Mouse (Mus musculus): Measurements from ENCODE around the gene Zglp1. TPM values are rescaled to one million over a fixed set of nuclear protein-coding genes. Genes with fewer than 3 reads are reported as not detected.

Gene Zglp1
- polyA plus RNA-seq, 1 experiment from 2014 or later: not detected

- Histone ChIP-seq H3K4me3 (peak overlapping the region; percentile 53), H3K9ac (0 out of 2 replicates have a peak overlapping the region, but pooled peaks have one; percentile 61), H3K27me3 (peaks cover 97% of the 10 kb centered on the region), H3K4me1 (peaks cover 67% of the 10 kb centered on the region), H3K27ac (no peak overlapping the region), H3K9me3 (no peaks in the 10 kb centered on the region), H3K36me3 (no peaks in the 10 kb centered on the region), H3K4me2 (peak overlapping the region; percentile 99)
- WGBS: under 1% methylated on average over 7 of the region's 7 CpGs
- no peak for ATAC-seq (ENCODE audit: insufficient number of reproducible peaks, insufficient read depth, low FRiP score, low TSS enrichment, low read depth)
These were observed 34.4 kb downstream of the Zglp1 start for GRCm38 (mm10) chr9:21032491-21032890.

GRCm38 (mm10) chr9:21031896-21032351 is 35.0 kb downstream of the Zglp1 start, which contains the start of gene Icam5:
TSS of gene Icam5 (plus strand) at chr9:21032073.
- no peak within 1 kb of the TSS for H3K27ac ChIP-seq
- H3K9ac ChIP-seq: peak within 1 kb of the TSS; percentile 61
- ATAC-seq (ENCODE audit: insufficient number of reproducible peaks, insufficient read depth, low FRiP score, low TSS enrichment, low read depth): no peak
- peaks cover 61% of the 10 kb centered on the region for H3K4me1 ChIP-seq
- H3K27me3 ChIP-seq: peaks cover 96% of the 10 kb centered on the region
- peak within 1 kb of the TSS; percentile 53 for H3K4me3 ChIP-seq
- WGBS: under 1% methylated on average over 35 of the region's 35 CpGs
- peak within 1 kb of the TSS; percentile 99 for H3K4me2 ChIP-seq
- no peaks in the 10 kb centered on the region for H3K36me3 ChIP-seq
- H3K9me3 ChIP-seq: no peaks in the 10 kb centered on the region

- Histone ChIP-seq H3K4me1 (peaks cover 56% of the 10 kb centered on the region), H3K4me3 (peak overlapping the region; percentile 53), H3K27me3 (peaks cover 96% of the 10 kb centered on the region), H3K9ac (peak overlapping the region; percentile 61), H3K36me3 (no peaks in the 10 kb centered on the region), H3K4me2 (peak overlapping the region; percentile 99), H3K9me3 (no peaks in the 10 kb centered on the region), H3K27ac (no peak overlapping the region)
- WGBS: under 1% methylated on average over 36 of the region's 36 CpGs
- peak; percentile 23; the same call in 1 of the 2 replicates for ATAC-seq (ENCODE audit: insufficient number of reproducible peaks, insufficient read depth, low FRiP score, low TSS enrichment, low read depth)
These were observed 35.5 kb downstream of the Zglp1 start for GRCm38 (mm10) chr9:21031251-21031895.

- Histone ChIP-seq H3K4me2 (peak overlapping the region; percentile 99), H3K27ac (no peak overlapping the region), H3K27me3 (peaks cover 90% of the 10 kb centered on the region), H3K9ac (peak overlapping the region; percentile 61), H3K36me3 (no peaks in the 10 kb centered on the region), H3K4me3 (peak overlapping the region; percentile 53), H3K4me1 (peaks cover 51% of the 10 kb centered on the region), H3K9me3 (no peaks in the 10 kb centered on the region)
- no peak for ATAC-seq (ENCODE audit: insufficient number of reproducible peaks, insufficient read depth, low FRiP score, low TSS enrichment, low read depth)
- WGBS: 0% methylated on average over 13 of the region's 13 CpGs
These were observed 36.1 kb downstream of the Zglp1 start for GRCm38 (mm10) chr9:21030781-21031250.

- peaks cover 51% of the 10 kb centered on the region for H3K4me1 ChIP-seq
- peak overlapping the region; percentile 53; the same call in 1 of the 2 replicates for H3K4me3 ChIP-seq
- ATAC-seq (ENCODE audit: insufficient number of reproducible peaks, insufficient read depth, low FRiP score, low TSS enrichment, low read depth): no peak
- WGBS: 25% methylated on average over 22 of the region's 22 CpGs
- no peak overlapping the region for H3K9ac ChIP-seq
- H3K4me2 ChIP-seq: peak overlapping the region; percentile 99
- H3K27ac ChIP-seq: no peak overlapping the region
- no peaks in the 10 kb centered on the region for H3K9me3 ChIP-seq
- no peaks in the 10 kb centered on the region for H3K36me3 ChIP-seq
- H3K27me3 ChIP-seq: peaks cover 83% of the 10 kb centered on the region
These were observed 36.8 kb downstream of the Zglp1 start for GRCm38 (mm10) chr9:21030055-21030600.

DNA sequence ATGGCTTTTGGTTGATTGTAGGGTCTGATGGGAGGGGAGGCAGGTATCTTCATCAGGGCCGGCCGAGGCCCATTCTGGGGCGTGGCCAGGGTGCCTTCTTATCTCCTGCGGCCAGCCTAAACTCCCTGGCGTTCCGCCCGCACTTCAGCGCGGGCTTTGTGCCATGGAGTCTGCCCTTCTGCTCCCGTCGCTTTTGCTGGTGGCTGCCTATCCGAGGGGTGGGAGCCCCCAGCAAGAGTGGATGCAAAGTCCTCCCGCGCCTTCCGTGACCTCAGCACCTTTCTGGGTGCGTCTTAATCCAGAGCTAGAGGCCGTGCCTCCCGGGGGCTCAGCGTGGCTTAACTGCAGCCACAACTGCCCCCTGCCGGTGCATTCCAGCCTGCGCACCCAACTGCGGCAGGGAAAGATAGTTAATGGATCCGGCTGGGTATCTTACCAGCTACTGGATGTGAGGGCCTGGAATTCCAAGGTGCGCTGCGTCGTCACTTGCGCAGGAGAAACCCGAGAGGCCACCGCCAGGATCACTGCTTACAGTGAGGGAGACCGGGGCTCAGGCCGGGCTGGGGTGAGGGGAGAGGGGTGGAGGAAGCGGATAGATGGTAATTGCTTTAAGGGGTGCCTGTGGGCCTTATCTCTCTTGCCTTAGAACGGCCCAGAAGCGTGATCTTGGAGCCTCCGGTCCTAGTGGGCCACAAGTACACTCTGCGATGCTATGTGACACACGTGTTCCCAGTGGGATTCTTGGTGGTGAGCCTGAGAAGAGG is 37.4 kb downstream of the Zglp1 start, which contains the start of gene Icam4:
Gene Icam4 (plus strand): TSS at position 83 of the 764 bp plus-strand sequence.
- Histone ChIP-seq H3K4me3 (peak within 1 kb of the TSS; percentile 53), H3K4me2 (peak within 1 kb of the TSS; percentile 99), H3K36me3 (no peaks in the 10 kb centered on the region), H3K27me3 (peaks cover 77% of the 10 kb centered on the region), H3K9ac (peak within 1 kb of the TSS; percentile 57), H3K4me1 (peaks cover 48% of the 10 kb centered on the region), H3K27ac (no peak within 1 kb of the TSS), H3K9me3 (no peaks in the 10 kb centered on the region)
- no peak for ATAC-seq (ENCODE audit: insufficient number of reproducible peaks, insufficient read depth, low FRiP score, low TSS enrichment, low read depth)
- 2% methylated on average over 37 of the region's 37 CpGs for WGBS

DNA sequence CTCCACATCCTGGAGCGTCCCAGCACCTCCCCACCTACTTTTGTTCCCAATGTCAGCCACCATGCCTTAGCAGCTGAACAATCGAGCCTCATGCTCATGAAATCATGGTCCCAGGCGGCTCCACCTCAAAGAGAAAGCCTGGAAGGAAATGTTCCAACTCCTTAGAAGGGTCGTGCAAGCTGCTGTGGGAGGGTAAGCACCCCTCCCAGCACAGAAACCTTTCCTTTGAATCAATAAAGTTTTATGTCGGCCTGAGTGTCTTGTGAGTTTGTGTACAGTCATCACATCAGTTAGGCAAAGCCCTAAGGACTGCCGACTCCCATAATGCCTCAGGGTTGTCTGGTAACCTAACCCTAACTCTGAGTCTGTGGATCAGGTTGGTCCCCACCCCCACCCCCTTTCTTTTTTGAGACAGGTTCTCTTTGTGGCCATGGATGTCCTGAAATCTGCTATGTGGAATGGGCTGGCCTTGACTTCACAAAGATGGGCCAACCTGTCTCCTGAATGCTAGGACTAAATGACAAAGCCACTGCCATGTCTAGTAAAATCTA is 38.3 kb downstream of the Zglp1 start:
- Histone ChIP-seq H3K4me1 (peaks cover 46% of the 10 kb centered on the region), H3K4me3 (no peak overlapping the region), H3K4me2 (no peak overlapping the region), H3K9me3 (no peaks in the 10 kb centered on the region), H3K27me3 (peaks cover 69% of the 10 kb centered on the region), H3K27ac (no peak overlapping the region), H3K9ac (no peak overlapping the region), H3K36me3 (no peaks in the 10 kb centered on the region)
- 69% methylated on average over 6 of the region's 6 CpGs for WGBS
- ATAC-seq (ENCODE audit: insufficient number of reproducible peaks, insufficient read depth, low FRiP score, low TSS enrichment, low read depth): no peak

DNA sequence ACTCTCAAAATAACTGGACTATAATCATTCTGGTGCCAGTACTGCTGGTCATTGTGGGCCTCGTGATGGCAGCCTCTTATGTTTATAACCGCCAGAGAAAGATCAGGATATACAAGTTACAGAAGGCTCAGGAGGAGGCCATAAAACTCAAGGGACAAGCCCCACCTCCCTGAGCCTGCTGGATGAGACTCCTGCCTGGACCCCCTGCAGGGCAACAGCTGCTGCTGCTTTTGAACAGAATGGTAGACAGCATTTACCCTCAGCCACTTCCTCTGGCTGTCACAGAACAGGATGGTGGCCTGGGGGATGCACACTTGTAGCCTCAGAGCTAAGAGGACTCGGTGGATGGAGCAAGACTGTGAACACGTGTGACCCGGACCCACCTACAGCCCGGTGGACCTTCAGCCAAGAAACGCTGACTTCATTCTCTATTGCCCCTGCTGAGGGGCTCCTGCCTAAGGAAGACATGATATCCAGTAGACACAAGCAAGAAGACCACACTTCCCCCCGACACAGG is 39.1 kb downstream of the Zglp1 start:
- WGBS: 60% methylated on average over 8 of the region's 8 CpGs
- no peak overlapping the region for H3K27ac ChIP-seq
- H3K9ac ChIP-seq: 0 out of 2 replicates have a peak overlapping the region, but pooled peaks have one; percentile 6
- ATAC-seq (ENCODE audit: insufficient number of reproducible peaks, insufficient read depth, low FRiP score, low TSS enrichment, low read depth): no peak
- no peaks in the 10 kb centered on the region for H3K9me3 ChIP-seq
- no peaks in the 10 kb centered on the region for H3K36me3 ChIP-seq
- H3K4me2 ChIP-seq: no peak overlapping the region
- peaks cover 39% of the 10 kb centered on the region for H3K4me1 ChIP-seq
- H3K27me3 ChIP-seq: peaks cover 61% of the 10 kb centered on the region
- H3K4me3 ChIP-seq: no peak overlapping the region

DNA sequence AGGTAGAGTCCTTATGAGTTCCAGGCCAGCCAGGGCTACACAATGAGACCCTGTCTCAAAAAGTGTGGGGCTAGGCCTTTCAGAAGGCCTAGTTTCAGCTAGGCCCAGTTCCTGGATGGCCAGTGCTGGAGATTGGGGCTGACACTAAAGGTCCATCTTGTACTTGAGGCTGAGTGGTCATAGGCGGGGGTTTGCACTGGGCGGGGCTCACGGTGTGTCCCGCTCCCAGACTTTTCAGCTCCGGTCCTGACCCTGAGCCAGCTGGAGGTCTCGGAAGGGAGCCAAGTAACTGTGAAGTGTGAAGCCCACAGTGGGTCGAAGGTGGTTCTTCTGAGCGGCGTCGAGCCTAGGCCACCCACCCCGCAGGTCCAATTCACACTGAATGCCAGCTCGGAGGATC is 40.0 kb downstream of the Zglp1 start:
- H3K4me3 ChIP-seq: no peak overlapping the region
- WGBS: 86% methylated on average over 12 of the region's 12 CpGs
- H3K4me1 ChIP-seq: peaks cover 33% of the 10 kb centered on the region

DNA sequence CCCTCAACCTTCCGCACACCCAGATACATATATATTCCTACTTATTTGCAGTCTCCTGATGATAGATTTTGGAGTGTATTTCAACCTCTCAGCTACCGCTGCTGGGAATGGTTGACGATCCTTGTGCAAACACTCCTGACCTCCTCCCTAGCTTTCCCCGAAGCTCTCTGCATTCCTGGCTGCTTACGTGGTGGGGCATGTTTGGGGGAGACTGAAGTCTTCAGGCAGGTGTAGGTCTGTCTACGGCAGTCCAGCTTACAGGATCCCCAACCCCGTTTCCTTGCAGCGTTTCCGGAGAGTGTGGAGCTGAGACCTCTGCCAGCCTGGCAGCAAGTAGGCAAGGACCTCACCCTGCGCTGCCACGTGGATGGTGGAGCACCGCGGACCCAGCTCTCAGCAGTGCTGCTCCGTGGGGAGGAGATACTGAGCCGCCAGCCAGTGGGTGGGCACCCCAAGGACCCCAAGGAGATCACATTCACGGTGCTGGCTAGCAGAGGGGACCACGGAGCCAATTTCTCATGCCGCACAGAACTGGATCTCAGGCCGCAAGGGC is 41.6 kb downstream of the Zglp1 start:
- Histone ChIP-seq H3K27ac (no peak overlapping the region), H3K9ac (no peak overlapping the region), H3K4me3 (no peak overlapping the region), H3K4me2 (no peak overlapping the region), H3K9me3 (no peaks in the 10 kb centered on the region), H3K4me1 (peaks cover 19% of the 10 kb centered on the region), H3K36me3 (no peaks in the 10 kb centered on the region), H3K27me3 (peaks cover 38% of the 10 kb centered on the region)
- 67% methylated on average over 19 of the region's 19 CpGs for WGBS
- no peak for ATAC-seq (ENCODE audit: insufficient number of reproducible peaks, insufficient read depth, low FRiP score, low TSS enrichment, low read depth)

More for the DNA sequence above, 40.0 kb downstream of the Zglp1 start:
- Histone ChIP-seq H3K9me3 (no peaks in the 10 kb centered on the region), H3K27me3 (peaks cover 51% of the 10 kb centered on the region), H3K4me2 (no peak overlapping the region), H3K36me3 (no peaks in the 10 kb centered on the region), H3K9ac (peak overlapping the region; percentile 27; the same call in 1 of the 2 replicates), H3K27ac (no peak overlapping the region)
- ATAC-seq (ENCODE audit: insufficient number of reproducible peaks, insufficient read depth, low FRiP score, low TSS enrichment, low read depth): no peak

DNA sequence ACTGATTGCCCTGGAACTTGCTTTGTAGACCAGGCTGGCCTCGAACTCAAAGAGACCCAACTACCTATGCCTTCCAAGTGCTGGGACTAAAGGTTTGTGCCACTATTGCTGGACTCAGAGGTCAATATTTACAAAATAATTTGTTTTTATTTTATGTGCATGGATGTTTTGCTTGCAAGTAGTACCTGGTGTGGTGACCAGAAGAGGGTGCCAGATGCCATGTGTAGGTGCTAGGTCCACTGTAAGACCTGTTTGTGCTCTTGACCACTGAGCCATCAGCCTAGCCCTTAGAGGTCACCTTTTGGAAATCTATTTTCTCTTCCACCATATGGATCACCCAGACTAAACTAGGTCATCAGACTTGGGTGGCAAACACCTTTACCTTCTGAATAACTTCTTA is 44.2 kb downstream of the Zglp1 start:
- ATAC-seq (ENCODE audit: insufficient number of reproducible peaks, insufficient read depth, low FRiP score, low TSS enrichment, low read depth): no peak
- H3K4me3 ChIP-seq: no peak overlapping the region
- peaks cover 24% of the 10 kb centered on the region for H3K27me3 ChIP-seq

More for the DNA sequence above, 44.2 kb downstream of the Zglp1 start:
- 81% methylated on average over 1 of the region's 1 CpGs for WGBS
- H3K4me2 ChIP-seq: no peak overlapping the region
- H3K9ac ChIP-seq: no peak overlapping the region
- 0 out of 2 replicates have a peak, but pooled peaks cover 4% of the 10 kb centered on the region for H3K4me1 ChIP-seq
- H3K36me3 ChIP-seq: no peaks in the 10 kb centered on the region
- no peaks in the 10 kb centered on the region for H3K9me3 ChIP-seq
- H3K27ac ChIP-seq: no peak overlapping the region

All from embryonic facial prominence, embryonic 13.5 days (tissue).